Mouse (Mus musculus) hindbrain, embryonic 12.5 days (tissue): Measurements from ENCODE around the gene Hoxa5. TPM values are rescaled to one million over a fixed set of nuclear protein-coding genes. Genes with fewer than 3 reads are reported as not detected.

Source experiments
- ATAC-seq: fragments of 200-750 bp; cut with Nextera tagmentation; 2 replicates; pipeline ENCODE4 v1.8.0; 2017; ENCODE audit warnings: moderate TSS enrichment; ENCODE audit not compliant: low FRiP score
- H3K27ac ChIP-seq: fragments of 300-500 bp; sonication (generic); 2 replicates; pipeline ENCODE4 v1.5.1; 2016; ENCODE audit warnings: mild to moderate bottlenecking
- H3K27me3 ChIP-seq: fragments of 300-500 bp; sonication (generic); 2 replicates; pipeline ENCODE4 v1.6.1; 2016; ENCODE audit warnings: mild to moderate bottlenecking
- H3K36me3 ChIP-seq: fragments of 300-500 bp; sonication (generic); 2 replicates; pipeline ENCODE4 v1.6.1; 2016; ENCODE audit warnings: mild to moderate bottlenecking
- H3K4me1 ChIP-seq: fragments of 300-500 bp; sonication (generic); 2 replicates; pipeline ENCODE4 v1.6.1; 2016
- H3K4me2 ChIP-seq: fragments of 300-500 bp; sonication (generic); replicated peaks from 2 replicates; pipeline ENCODE4 v1.6.1; 2016; ENCODE audit warnings: mild to moderate bottlenecking
- H3K4me3 ChIP-seq: fragments of 300-500 bp; sonication (generic); 2 replicates; pipeline ENCODE4 v1.5.1; 2016; ENCODE audit warnings: mild to moderate bottlenecking
- H3K9ac ChIP-seq: fragments of 300-500 bp; sonication (generic); 2 replicates; pipeline ENCODE4 v1.6.1; 2016; ENCODE audit warnings: mild to moderate bottlenecking, moderate library complexity
- H3K9me3 ChIP-seq: fragments of 300-500 bp; sonication (generic); replicated peaks from 2 replicates; pipeline ENCODE4 v1.6.1; 2016; ENCODE audit warnings: mild to moderate bottlenecking
- WGBS: fragments of 180-500 bp; shearing (Covaris S2); methylation state at CpG from one replicate; pipeline ENCODE4 v1.1.7; 2016; 5-methylcytosine and 5-hydroxymethylcytosine counted together
- polyA plus RNA-seq: library from polyadenylated mRNA; unstranded; fragments of >200 nt; fragmentation: Nextera tagmentation; extraction: Ambion mirVana; gene quantifications from 2 replicates; pipeline ENCODE4 v1.2.1, GENCODE M21; 2016

Hoxa5 gene
- polyA plus RNA-seq, 1 experiment from 2014 or later: 53.4 TPM

DNA sequence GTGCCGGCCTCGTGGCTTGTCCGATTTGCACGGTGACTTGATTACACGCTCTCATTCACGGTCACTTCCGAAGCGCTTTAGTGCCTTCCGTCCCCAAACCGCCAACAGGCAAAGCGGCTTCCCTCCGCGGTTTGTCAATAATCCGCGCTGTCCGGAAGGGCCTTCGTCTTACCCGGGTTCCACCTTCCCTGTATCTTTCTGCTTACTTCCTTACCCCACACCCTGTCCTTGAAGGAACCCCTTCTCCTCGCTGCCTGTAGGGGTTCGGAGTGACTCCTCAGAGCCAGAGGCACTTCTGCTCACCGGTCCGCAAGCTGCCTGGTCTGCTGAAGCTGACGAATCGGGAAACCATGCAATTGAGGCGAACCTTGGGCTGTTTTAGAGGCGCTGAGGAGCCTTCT is 42.0 kb upstream of the Hoxa5 start:
- Histone ChIP-seq H3K9ac (no peak overlapping the region), H3K9me3 (no peaks in the 10 kb centered on the region), H3K4me3 (no peak overlapping the region), H3K27ac (no peak overlapping the region), H3K27me3 (peaks cover 98% of the 10 kb centered on the region), H3K4me1 (0 out of 2 replicates have a peak, but pooled peaks cover 2% of the 10 kb centered on the region), H3K36me3 (no peaks in the 10 kb centered on the region), H3K4me2 (no peak overlapping the region)
- ATAC-seq: no peak
- WGBS: under 1% methylated on average over 26 of the region's 26 CpGs

- Histone ChIP-seq H3K4me2 (no peak within 1 kb of the TSS), H3K4me1 (0 out of 2 replicates have a peak, but pooled peaks cover 2% of the 10 kb centered on the region), H3K9ac (no peak within 1 kb of the TSS), H3K4me3 (no peak within 1 kb of the TSS), H3K9me3 (no peaks in the 10 kb centered on the region), H3K27ac (no peak within 1 kb of the TSS), H3K27me3 (peaks cover 98% of the 10 kb centered on the region), H3K36me3 (no peaks in the 10 kb centered on the region)
- no peak for ATAC-seq
- 1% methylated on average over 20 of the region's 20 CpGs for WGBS
These were observed 41.4 kb upstream of the Hoxa5 start, which contains the start of gene Hoxa11 for GRCm38 (mm10) chr6:52245757-52246142. TSS of gene Hoxa11 (minus strand) at chr6:52245810.

GRCm38 (mm10) chr6:52245040-52245756 is 40.8 kb upstream of the Hoxa5 start:
- peaks cover 98% of the 10 kb centered on the region for H3K27me3 ChIP-seq
- H3K9me3 ChIP-seq: no peaks in the 10 kb centered on the region
- H3K9ac ChIP-seq: no peak overlapping the region
- 1% methylated on average over 64 of the region's 71 CpGs for WGBS
- no peak overlapping the region for H3K4me3 ChIP-seq
- H3K4me1 ChIP-seq: peaks cover 2% of the 10 kb centered on the region; the same call in 1 of the 2 replicates
- no peak overlapping the region for H3K4me2 ChIP-seq
- no peaks in the 10 kb centered on the region for H3K36me3 ChIP-seq
- no peak for ATAC-seq
- no peak overlapping the region for H3K27ac ChIP-seq

DNA sequence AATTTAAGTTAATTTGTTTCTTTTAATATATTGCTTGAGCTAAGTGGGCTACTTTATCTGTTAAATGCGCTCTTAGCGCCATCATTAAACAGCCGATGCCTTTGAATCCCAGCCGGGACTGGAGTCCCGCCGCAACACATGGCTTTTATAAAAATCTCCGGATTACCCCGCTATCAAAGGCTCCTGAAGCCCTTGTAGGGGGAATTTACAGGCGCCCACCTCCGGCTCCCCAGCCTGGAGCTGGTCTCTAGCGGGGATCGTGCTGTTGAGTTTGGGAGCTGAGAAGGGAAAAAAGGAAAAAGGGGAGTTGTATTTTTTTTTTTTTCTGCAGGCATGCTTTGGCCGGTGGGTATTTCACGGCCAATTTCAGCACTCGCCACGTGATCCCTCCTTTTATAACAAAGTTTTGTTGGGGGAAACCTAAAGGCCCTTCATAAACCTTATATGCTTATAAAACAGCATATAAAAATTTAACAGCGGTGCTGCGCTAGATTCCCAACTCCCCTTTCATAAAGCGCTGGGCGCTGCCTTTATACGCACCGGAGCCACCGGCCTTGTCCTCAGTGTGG is 40.2 kb upstream of the Hoxa5 start:
- Histone ChIP-seq H3K4me2 (no peak overlapping the region), H3K4me1 (peaks cover 2% of the 10 kb centered on the region; the same call in 1 of the 2 replicates), H3K9ac (no peak overlapping the region), H3K36me3 (no peaks in the 10 kb centered on the region), H3K4me3 (no peak overlapping the region), H3K27ac (no peak overlapping the region), H3K27me3 (peaks cover 98% of the 10 kb centered on the region), H3K9me3 (no peaks in the 10 kb centered on the region)
- 3% methylated on average over 23 of the region's 23 CpGs for WGBS
- ATAC-seq: no peak

DNA sequence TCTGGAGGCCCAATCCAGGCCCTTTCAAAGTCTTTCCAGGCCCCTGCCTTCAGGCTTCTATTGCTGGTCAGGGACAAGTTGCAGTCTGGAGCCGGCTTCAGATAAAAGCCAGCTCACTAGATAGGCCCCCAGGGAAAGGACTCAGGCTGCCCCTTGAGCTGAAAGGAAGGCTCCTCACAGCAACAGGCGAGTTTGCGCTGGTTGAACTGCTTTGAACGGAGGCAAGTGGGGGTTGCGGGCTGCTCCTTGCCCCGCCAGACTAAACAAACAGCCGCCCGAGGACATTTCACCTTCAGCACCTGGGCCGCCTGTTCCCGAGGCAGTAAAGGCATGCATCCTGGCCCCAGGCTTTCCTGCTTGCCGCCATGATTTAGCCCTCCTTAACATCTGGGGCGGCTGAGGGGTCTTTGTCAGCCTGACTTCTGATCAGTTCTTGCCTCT is 39.3 kb upstream of the Hoxa5 start:
- WGBS: 3% methylated on average over 12 of the region's 12 CpGs
- Histone ChIP-seq H3K4me2 (no peak overlapping the region), H3K4me1 (peaks cover 2% of the 10 kb centered on the region; the same call in 1 of the 2 replicates), H3K9me3 (no peaks in the 10 kb centered on the region), H3K4me3 (no peak overlapping the region), H3K36me3 (no peaks in the 10 kb centered on the region), H3K27me3 (peaks cover 96% of the 10 kb centered on the region), H3K9ac (no peak overlapping the region), H3K27ac (no peak overlapping the region)
- ATAC-seq: no peak

- Histone ChIP-seq H3K9me3 (no peaks in the 10 kb centered on the region), H3K4me2 (no peak overlapping the region), H3K27ac (no peak overlapping the region), H3K4me1 (peaks cover 2% of the 10 kb centered on the region; the same call in 1 of the 2 replicates), H3K36me3 (no peaks in the 10 kb centered on the region), H3K4me3 (no peak overlapping the region), H3K9ac (no peak overlapping the region), H3K27me3 (peaks cover 96% of the 10 kb centered on the region)
- no peak for ATAC-seq
- WGBS: 0% methylated on average over 4 of the region's 4 CpGs
These were observed 38.5 kb upstream of the Hoxa5 start for GRCm38 (mm10) chr6:52242801-52243332.

DNA sequence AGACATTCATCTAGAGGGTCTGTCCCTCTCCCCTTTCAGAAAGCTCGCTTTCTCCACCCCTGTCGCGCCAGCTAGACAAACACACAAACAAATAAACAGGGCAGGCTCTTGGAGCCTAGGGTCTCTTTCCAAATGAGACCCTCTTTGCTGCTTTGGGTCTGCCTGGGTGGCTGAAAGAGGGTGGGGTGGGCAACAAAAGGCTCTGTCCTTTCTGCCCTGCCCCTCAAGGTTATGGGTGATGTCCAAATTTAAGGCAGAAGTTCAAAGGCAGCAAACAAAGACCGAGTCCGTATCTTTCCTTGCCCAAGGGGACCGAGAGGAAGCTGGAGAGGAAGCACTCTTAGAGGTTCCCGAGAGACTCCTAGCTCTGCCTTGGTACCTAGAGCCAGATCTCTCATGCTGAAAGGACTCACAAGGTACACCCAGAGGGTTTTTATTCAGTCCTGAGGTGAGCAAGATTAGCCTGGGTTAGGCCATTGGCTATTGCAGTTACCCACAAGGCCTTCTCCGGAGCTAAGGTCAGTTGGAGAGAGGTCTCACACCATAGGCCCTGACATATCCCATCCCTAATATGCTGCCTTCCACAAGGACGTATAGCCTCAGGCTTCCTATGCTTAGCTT is 36.7 kb upstream of the Hoxa5 start:
- H3K4me1 ChIP-seq: peaks cover 2% of the 10 kb centered on the region; the same call in 1 of the 2 replicates
- H3K36me3 ChIP-seq: no peaks in the 10 kb centered on the region
- H3K9ac ChIP-seq: no peak overlapping the region
- H3K4me2 ChIP-seq: no peak overlapping the region
- H3K4me3 ChIP-seq: no peak overlapping the region
- H3K9me3 ChIP-seq: no peaks in the 10 kb centered on the region
- no peak for ATAC-seq
- WGBS: 2% methylated on average over 9 of the region's 9 CpGs
- H3K27me3 ChIP-seq: peaks cover 97% of the 10 kb centered on the region
- H3K27ac ChIP-seq: no peak overlapping the region

DNA sequence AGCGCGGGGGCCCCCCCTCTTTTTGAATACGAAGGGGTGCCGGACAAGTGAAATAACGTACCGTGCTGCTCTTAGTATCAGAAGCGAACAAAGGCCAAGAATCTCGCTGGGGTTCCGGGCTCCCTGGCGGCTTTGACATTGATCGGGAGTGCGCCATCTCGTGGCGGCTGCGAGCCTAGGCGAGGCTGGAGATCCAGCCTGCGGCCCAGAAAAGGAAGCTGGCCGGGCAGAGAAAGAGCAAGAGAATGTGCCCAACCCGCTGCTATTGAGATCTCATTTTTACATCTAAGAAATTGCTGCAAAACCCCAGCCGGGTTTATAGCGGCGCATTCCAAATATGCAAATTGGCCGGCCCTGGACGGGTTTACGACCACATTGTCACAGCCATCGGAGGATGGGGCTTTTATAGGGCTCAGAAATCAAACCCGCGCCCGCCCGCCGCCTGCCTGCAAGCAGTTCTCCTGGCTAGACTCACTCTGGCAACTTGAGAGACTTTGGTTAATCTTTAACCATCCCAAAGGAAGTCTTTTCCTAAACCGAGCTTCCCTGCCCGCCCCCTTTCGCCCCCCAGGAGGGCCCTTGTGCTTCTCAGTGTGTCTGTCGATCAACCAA is 36.1 kb upstream of the Hoxa5 start, which contains the start of gene Hoxa10:
Gene Hoxa10 (minus strand): TSS at position 466 of the 612 bp plus-strand sequence.
- Histone ChIP-seq H3K4me1 (no peaks in the 10 kb centered on the region; the same call in 1 of the 2 replicates), H3K27me3 (peaks cover 97% of the 10 kb centered on the region), H3K36me3 (no peaks in the 10 kb centered on the region), H3K9me3 (no peaks in the 10 kb centered on the region), H3K4me2 (peak within 1 kb of the TSS; percentile 29; the same call in 1 of the 2 replicates), H3K4me3 (0 out of 2 replicates have a peak within 1 kb of the TSS, but pooled peaks have one; percentile 3), H3K9ac (no peak within 1 kb of the TSS), H3K27ac (no peak within 1 kb of the TSS)
- no peak for ATAC-seq
- WGBS: 1% methylated on average over 35 of the region's 35 CpGs

- 3% methylated on average over 30 of the region's 30 CpGs for WGBS
- Histone ChIP-seq H3K27ac (no peak overlapping the region), H3K4me3 (0 out of 2 replicates have a peak overlapping the region, but pooled peaks have one; percentile 3), H3K9ac (no peak overlapping the region), H3K4me2 (peak overlapping the region; percentile 29; the same call in 1 of the 2 replicates), H3K36me3 (no peaks in the 10 kb centered on the region), H3K27me3 (peaks cover 97% of the 10 kb centered on the region), H3K4me1 (no peaks in the 10 kb centered on the region; the same call in 1 of the 2 replicates), H3K9me3 (no peaks in the 10 kb centered on the region)
- no peak for ATAC-seq
These were observed 35.4 kb upstream of the Hoxa5 start for GRCm38 (mm10) chr6:52239625-52240388.

DNA sequence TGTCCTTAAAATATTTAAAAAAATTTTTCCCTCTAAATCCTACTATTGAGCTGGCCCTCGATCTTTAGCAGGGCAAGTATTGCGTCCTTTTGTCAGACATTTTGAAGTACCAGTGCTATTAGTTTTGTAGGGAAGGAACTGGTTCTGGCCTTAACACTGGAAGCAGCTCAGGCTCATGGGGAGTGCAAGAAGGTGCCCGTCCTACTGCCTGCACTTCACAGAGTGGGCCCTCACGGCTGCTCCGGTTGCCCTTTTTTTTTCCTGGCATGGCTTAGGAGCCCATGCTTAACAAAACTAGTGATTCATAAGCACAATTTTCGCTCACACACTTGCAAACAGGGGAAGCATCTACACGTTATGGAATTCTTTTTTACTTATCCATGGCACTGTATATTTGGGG is 34.6 kb upstream of the Hoxa5 start:
- no peak overlapping the region for H3K9ac ChIP-seq
- peaks cover 97% of the 10 kb centered on the region for H3K27me3 ChIP-seq
- H3K36me3 ChIP-seq: no peaks in the 10 kb centered on the region
- H3K4me3 ChIP-seq: no peak overlapping the region
- H3K4me1 ChIP-seq: no peaks in the 10 kb centered on the region; the same call in 1 of the 2 replicates
- no peak for ATAC-seq
- under 1% methylated on average over 7 of the region's 7 CpGs for WGBS
- no peak overlapping the region for H3K4me2 ChIP-seq
- no peaks in the 10 kb centered on the region for H3K9me3 ChIP-seq
- H3K27ac ChIP-seq: no peak overlapping the region

DNA sequence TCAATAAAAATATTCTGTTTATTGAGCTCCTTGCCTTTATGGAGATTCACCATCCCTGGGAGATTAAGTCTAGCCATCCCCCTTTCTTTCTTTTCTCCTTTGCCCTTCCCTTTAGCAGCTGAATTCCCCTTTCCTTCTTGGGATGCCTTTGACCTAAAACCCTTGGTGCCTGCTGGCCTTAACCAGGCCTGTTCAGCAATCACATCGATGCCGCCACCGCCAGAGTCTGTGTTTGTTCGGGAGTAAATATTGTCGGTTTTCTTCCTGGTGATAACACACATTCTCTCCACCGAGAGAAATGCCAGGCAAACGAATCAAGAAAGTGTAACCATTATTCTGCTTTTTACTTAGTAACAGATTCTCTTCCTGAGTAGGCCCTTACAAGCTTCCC is 33.8 kb upstream of the Hoxa5 start:
- H3K36me3 ChIP-seq: no peaks in the 10 kb centered on the region
- ATAC-seq: no peak
- no peak overlapping the region for H3K27ac ChIP-seq
- H3K9me3 ChIP-seq: no peaks in the 10 kb centered on the region
- H3K27me3 ChIP-seq: peaks cover 97% of the 10 kb centered on the region
- no peak overlapping the region for H3K4me3 ChIP-seq
- H3K9ac ChIP-seq: no peak overlapping the region
- H3K4me2 ChIP-seq: no peak overlapping the region
- 4% methylated on average over 7 of the region's 7 CpGs for WGBS
- H3K4me1 ChIP-seq: no peaks in the 10 kb centered on the region; the same call in 1 of the 2 replicates
